Mouse (Mus musculus) forebrain, embryonic 13.5 days (tissue): ENCODE results near the gene Ttc41. TPM values are rescaled to one million over a fixed set of nuclear protein-coding genes. Genes with fewer than 3 reads are reported as not detected.

Experiments used
- ATAC-seq: fragments of 200-750 bp; cut with Nextera tagmentation; 2 replicates; pipeline ENCODE4 v1.8.0; 2017
- H3K27ac ChIP-seq: fragments of 300-500 bp; sonication (generic); 2 replicates; pipeline ENCODE4 v1.5.1; 2015; ENCODE audit warnings: inconsistent platforms, mild to moderate bottlenecking, moderate library complexity
- H3K27me3 ChIP-seq: fragments of 300-500 bp; sonication (generic); 2 replicates; pipeline ENCODE4 v1.6.1; 2015; ENCODE audit warnings: mild to moderate bottlenecking, inconsistent platforms
- H3K36me3 ChIP-seq: fragments of 300-500 bp; sonication (generic); 2 replicates; pipeline ENCODE4 v1.6.1; 2015; ENCODE audit warnings: mild to moderate bottlenecking, inconsistent platforms; ENCODE audit not compliant: poor library complexity, severe bottlenecking
- H3K4me1 ChIP-seq: fragments of 300-500 bp; sonication (generic); 2 replicates; pipeline ENCODE4 v1.6.1; 2015; ENCODE audit warnings: inconsistent platforms
- H3K4me2 ChIP-seq: fragments of 300-500 bp; sonication (generic); 2 replicates; pipeline ENCODE4 v1.6.1; 2015; ENCODE audit warnings: inconsistent platforms, mild to moderate bottlenecking, moderate library complexity
- H3K4me3 ChIP-seq: fragments of 300-500 bp; sonication (generic); 2 replicates; pipeline ENCODE4 v1.5.1; 2015; ENCODE audit warnings: mild to moderate bottlenecking, inconsistent platforms
- H3K9ac ChIP-seq: fragments of 300-500 bp; sonication (generic); 2 replicates; pipeline ENCODE4 v1.6.1; 2015; ENCODE audit warnings: mild to moderate bottlenecking, inconsistent platforms
- H3K9me3 ChIP-seq: fragments of 300-500 bp; sonication (generic); replicated peaks from 2 replicates; pipeline ENCODE4 v1.6.1; 2016; ENCODE audit warnings: inconsistent platforms
- WGBS: fragments of 180-500 bp; shearing (Covaris S2); methylation state at CpG from one replicate; pipeline ENCODE4 v1.1.7; 2015; 5-methylcytosine and 5-hydroxymethylcytosine counted together
- polyA plus RNA-seq: library from polyadenylated mRNA; unstranded; fragments of >200 nt; fragmentation: Nextera tagmentation; extraction: Ambion mirVana; gene quantifications from 2 replicates; pipeline ENCODE4 v1.2.1, GENCODE M21; 2015

Gene Ttc41
- polyA plus RNA-seq, 1 experiment from 2014 or later: 1.7 TPM

- Histone ChIP-seq H3K36me3 (no peaks in the 10 kb centered on the region), H3K9ac (peak overlapping the region; percentile 81), H3K4me1 (peaks cover 39% of the 10 kb centered on the region), H3K27ac (no peak overlapping the region), H3K4me2 (peak overlapping the region; percentile 97), H3K27me3 (no peaks in the 10 kb centered on the region; the same call in 1 of the 2 replicates), H3K9me3 (no peaks in the 10 kb centered on the region), H3K4me3 (peak overlapping the region; percentile 63)
- ATAC-seq: no peak
- WGBS: 42% methylated on average over 19 of the region's 19 CpGs
Observed at GRCm38 (mm10) chr10:86777614-86778319, 72.2 kb downstream of the Ttc41 start.

DNA sequence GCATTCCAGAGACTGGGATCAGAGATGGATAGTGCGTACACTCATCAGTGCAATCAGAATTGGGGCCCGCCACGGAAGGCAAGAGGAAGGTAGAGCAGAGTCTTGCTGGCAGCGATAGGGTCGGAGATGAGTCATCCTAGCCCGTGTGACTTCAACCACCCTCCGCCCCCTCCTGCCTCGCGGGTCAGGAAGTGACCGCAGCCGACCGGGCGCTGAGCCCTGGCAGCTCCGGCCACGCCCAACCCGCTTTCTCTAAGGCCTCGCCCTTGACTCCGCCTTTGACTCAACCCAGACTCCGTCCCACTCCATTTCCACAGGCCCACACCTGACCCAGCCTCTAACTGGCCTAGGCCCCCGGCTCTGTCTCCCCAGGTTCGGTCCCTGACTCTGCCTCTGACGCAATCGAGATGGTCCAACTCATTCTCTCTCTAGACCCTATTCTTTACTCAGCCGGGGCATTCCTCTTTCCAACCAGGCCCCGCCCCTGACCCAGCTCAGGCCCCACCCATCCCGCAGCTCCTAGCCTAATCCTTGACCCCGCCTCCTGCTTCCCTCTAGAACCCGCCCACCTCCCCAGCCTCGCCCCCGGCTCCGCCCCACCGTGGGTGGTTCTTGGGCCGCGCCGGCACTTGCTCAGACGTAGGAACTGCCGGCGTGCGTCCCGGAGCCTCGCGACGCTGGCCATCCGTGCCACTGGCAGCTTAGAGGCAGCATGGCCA lies 72.9 kb downstream of the Ttc41 start, which contains the start of gene Nt5dc3:
Nt5dc3 (plus strand) TSS at position 608 of the 719 bp plus-strand sequence.
- H3K9ac ChIP-seq: peak within 1 kb of the TSS; percentile 81
- under 1% methylated on average over 43 of the region's 44 CpGs for WGBS
- H3K9me3 ChIP-seq: no peaks in the 10 kb centered on the region
- H3K27ac ChIP-seq: no peak within 1 kb of the TSS
- no peaks in the 10 kb centered on the region for H3K36me3 ChIP-seq
- H3K27me3 ChIP-seq: no peaks in the 10 kb centered on the region; the same call in 1 of the 2 replicates
- H3K4me2 ChIP-seq: peak within 1 kb of the TSS; percentile 97
- peak; percentile 97 for ATAC-seq
- peaks cover 44% of the 10 kb centered on the region for H3K4me1 ChIP-seq
- H3K4me3 ChIP-seq: peak within 1 kb of the TSS; percentile 63

DNA sequence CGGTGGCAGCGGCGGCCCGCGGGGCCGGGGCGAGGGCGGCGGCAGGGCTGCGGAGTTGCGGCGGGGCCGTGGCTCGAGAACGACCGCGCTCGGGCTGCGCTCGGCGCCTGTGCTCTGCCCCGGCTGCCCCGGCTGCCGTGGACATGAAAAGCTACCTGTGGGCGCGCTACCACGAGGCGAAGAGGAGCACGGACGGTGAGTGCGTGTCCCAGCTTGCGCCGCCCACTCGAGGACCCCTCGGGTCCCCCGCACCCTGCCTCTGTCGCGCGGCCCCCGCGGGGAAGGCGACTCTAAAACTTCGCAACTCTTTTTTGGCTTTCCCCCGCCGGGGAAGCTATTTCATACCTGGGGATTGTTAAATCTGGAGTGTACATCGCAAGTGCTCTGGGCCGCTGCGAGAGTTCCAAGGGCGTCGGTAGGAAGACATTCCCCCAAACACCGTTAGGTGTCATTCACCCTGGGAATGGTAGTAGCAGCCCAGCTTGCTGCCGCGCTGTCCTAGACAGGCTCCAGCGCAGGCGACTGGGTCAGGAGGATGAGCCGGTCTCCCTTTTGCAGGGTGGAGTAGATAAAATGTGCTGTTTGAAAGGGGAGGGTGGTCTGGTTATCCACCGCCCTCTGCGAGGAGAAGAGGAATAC lies 73.6 kb downstream of the Ttc41 start:
- Histone ChIP-seq H3K27me3 (no peaks in the 10 kb centered on the region; the same call in 1 of the 2 replicates), H3K9ac (peak overlapping the region; percentile 81), H3K36me3 (no peaks in the 10 kb centered on the region), H3K4me1 (peaks cover 44% of the 10 kb centered on the region), H3K4me2 (peak overlapping the region; percentile 97), H3K27ac (no peak overlapping the region), H3K4me3 (peak overlapping the region; percentile 63), H3K9me3 (no peaks in the 10 kb centered on the region)
- WGBS: under 1% methylated on average over 49 of the region's 58 CpGs
- peak; percentile 60 for ATAC-seq

DNA sequence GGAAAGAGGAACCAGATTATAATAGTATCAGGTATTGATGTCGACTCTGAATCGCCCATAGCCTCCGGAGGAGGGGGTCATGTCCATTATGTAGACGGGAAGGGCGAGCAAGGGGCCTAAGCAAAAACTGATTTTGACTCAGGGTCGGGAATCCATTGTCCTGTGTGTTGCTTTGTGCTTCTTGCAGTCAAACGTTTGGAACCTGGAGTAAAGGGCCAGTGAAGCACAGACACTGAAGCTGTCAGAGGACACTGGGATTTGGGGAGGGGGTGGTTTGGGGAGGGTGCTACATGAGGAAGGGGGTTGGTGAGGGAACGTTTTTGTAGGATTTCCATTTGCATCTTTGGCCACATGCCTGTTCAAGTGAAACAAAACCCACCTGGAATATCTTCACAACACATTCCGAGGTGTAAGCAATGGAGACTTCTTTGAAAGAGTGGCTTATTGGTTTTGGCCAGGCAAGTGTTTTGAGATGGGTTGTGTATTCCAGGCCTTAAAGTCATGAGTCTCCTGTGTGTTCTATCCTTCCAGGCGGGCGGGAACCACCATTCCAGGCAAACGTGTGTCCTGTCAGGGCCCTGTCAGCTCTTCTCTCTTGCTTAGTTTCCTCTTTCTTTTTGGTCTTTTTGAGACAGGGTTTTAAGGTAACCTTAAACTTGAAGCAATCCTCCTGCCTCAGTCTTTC lies 74.3 kb downstream of the Ttc41 start:
- Histone ChIP-seq H3K36me3 (no peaks in the 10 kb centered on the region), H3K4me2 (peak overlapping the region; percentile 97), H3K27ac (no peak overlapping the region), H3K27me3 (no peaks in the 10 kb centered on the region; the same call in 1 of the 2 replicates), H3K9ac (peak overlapping the region; percentile 81), H3K4me3 (peak overlapping the region; percentile 63), H3K4me1 (peaks cover 44% of the 10 kb centered on the region), H3K9me3 (no peaks in the 10 kb centered on the region)
- WGBS: 21% methylated on average over 12 of the region's 12 CpGs
- no peak for ATAC-seq

DNA sequence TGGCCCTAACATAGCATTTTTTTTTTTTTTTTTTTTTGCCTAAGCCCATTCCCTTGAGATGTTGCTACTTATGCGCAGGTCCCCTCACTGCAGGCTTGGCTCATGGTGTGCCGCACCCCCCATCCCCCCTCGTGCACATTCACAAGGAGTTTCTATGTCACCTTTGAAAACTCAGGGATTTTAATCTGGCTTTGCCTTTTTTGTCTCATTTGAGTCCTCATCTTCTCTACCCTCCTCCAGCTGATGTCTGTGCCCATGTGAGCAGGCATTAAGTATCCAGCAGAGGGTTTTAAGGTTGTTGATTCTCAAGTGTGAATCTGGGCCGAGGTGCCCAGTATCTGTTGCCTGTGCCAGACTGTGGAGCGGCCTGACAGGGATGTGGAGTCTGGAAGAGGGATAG lies 76.0 kb downstream of the Ttc41 start:
- 33% methylated on average over 5 of the region's 5 CpGs for WGBS
- H3K27me3 ChIP-seq: no peaks in the 10 kb centered on the region; the same call in 1 of the 2 replicates
- H3K4me3 ChIP-seq: no peak overlapping the region
- H3K4me1 ChIP-seq: peaks cover 44% of the 10 kb centered on the region
- ATAC-seq: no peak
- H3K4me2 ChIP-seq: 0 out of 2 replicates have a peak overlapping the region, but pooled peaks have one; percentile 14
- no peak overlapping the region for H3K9ac ChIP-seq
- no peaks in the 10 kb centered on the region for H3K36me3 ChIP-seq
- no peaks in the 10 kb centered on the region for H3K9me3 ChIP-seq
- no peak overlapping the region for H3K27ac ChIP-seq

GRCm38 (mm10) chr10:86782656-86783055 lies 77.0 kb downstream of the Ttc41 start:
- WGBS: 32% methylated on average over 5 of the region's 5 CpGs
- H3K9ac ChIP-seq: no peak overlapping the region
- no peak overlapping the region; the same call in 1 of the 2 replicates for H3K27ac ChIP-seq
- peaks cover 43% of the 10 kb centered on the region for H3K4me1 ChIP-seq
- no peak overlapping the region for H3K4me2 ChIP-seq
- H3K9me3 ChIP-seq: no peaks in the 10 kb centered on the region
- no peak overlapping the region for H3K4me3 ChIP-seq
- ATAC-seq: no peak
- H3K36me3 ChIP-seq: no peaks in the 10 kb centered on the region
- no peaks in the 10 kb centered on the region; the same call in 1 of the 2 replicates for H3K27me3 ChIP-seq

DNA sequence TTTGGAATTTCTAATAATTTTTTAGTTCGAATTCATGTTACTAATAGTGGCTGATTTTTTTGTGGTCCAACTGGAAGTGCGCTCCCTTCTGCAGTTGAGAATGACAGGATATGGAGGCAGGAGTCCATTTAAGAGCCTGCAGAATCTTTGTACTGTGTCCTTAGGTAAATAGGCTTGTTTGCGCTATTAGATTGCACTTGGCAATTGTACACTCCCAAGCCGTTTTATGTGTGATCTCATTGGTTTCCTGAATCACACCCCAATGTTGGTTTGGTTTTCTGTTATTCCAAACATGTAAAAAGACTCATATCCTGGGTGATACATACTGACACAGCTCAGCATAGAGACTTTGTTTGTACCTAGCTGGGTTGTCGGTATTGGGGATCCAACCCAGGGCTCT lies 78.0 kb downstream of the Ttc41 start:
- Histone ChIP-seq H3K4me3 (no peak overlapping the region), H3K4me1 (peaks cover 43% of the 10 kb centered on the region), H3K27me3 (no peaks in the 10 kb centered on the region), H3K9me3 (no peaks in the 10 kb centered on the region), H3K4me2 (no peak overlapping the region), H3K27ac (no peak overlapping the region), H3K36me3 (no peaks in the 10 kb centered on the region), H3K9ac (no peak overlapping the region)
- no peak for ATAC-seq
- WGBS: 83% methylated on average over 5 of the region's 5 CpGs

DNA sequence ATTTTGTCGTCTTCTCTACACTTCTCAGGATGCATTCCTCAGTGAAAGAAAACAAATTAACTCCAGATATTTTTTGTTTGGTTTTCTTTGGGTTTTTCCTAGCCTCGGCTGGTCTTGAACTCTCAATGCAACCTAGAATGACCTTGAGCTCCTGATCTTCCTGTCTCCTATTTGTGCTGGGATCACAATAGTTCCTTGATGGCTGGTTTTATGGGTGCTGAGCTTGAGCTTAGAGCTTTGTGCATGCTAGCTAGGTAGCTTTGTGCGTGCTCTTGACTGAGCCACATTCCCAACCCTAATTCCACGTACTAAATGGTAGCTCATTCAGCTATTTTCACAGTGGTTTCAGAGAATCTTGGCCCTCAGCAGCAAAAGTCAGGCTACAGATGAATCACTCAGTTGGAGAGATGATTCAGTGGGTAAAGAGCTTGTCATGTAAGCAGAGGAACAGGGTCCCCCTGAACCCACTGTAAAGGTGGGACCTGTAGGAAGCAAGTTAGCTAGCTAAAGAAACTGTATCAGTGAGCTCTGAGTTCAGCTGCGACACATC lies 78.6 kb downstream of the Ttc41 start:
- ATAC-seq: no peak
- Histone ChIP-seq H3K4me1 (peaks cover 44% of the 10 kb centered on the region), H3K27me3 (no peaks in the 10 kb centered on the region), H3K4me2 (no peak overlapping the region), H3K9ac (no peak overlapping the region), H3K36me3 (no peaks in the 10 kb centered on the region), H3K4me3 (no peak overlapping the region), H3K27ac (no peak overlapping the region), H3K9me3 (no peaks in the 10 kb centered on the region)
- WGBS: 85% methylated on average over 5 of the region's 5 CpGs

- Histone ChIP-seq H3K27ac (no peak overlapping the region), H3K4me1 (peaks cover 33% of the 10 kb centered on the region), H3K4me3 (no peak overlapping the region), H3K9ac (no peak overlapping the region), H3K9me3 (no peaks in the 10 kb centered on the region), H3K27me3 (no peaks in the 10 kb centered on the region), H3K36me3 (no peaks in the 10 kb centered on the region), H3K4me2 (no peak overlapping the region)
- 66% methylated on average over 2 of the region's 2 CpGs for WGBS
- ATAC-seq: no peak
Observed at GRCm38 (mm10) chr10:86785396-86785795, 79.8 kb downstream of the Ttc41 start.

DNA sequence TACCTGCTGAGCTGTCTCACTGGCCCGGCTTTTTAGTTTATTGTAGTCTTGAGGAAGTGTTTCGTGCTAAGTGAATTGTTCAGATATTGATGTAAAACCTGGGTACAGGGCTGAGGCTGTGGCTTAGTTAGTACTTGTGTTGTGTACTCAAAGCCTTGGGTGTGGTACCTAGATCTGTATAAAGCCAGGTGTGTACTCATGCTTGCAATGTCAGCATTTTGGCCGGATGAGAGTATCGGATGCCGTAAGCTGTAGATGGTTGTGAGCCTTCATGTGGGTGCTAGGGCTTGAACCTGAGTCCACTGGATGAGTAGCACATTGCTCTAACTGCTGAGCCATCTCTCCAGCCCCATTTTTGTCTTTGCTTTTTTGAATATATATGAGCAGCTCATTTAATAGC lies 80.5 kb downstream of the Ttc41 start:
- Histone ChIP-seq H3K4me1 (peaks cover 28% of the 10 kb centered on the region), H3K27ac (no peak overlapping the region), H3K27me3 (no peaks in the 10 kb centered on the region), H3K4me3 (no peak overlapping the region), H3K9me3 (no peaks in the 10 kb centered on the region), H3K4me2 (no peak overlapping the region), H3K9ac (no peak overlapping the region), H3K36me3 (no peaks in the 10 kb centered on the region)
- 94% methylated on average over 5 of the region's 5 CpGs for WGBS
- no peak for ATAC-seq

DNA sequence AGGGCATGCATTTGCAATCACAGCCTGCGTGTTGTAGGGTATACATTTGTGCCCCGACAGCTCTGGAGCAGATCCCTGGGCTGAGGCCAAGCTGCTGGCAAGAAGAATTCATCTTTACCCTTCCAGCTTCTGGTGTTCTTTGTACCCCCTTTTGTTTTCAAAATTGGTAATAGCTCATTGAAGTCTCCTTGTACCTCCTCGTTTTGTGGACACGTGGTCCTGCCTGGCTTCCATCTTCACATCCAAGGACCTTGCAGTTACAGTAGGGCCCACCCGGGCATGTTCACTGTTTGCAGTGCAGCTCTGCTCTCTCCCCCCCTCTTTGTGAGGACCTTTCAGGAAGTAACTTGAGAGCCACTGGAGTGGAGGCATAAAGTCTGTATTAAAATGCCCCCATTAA lies 82.6 kb downstream of the Ttc41 start:
- WGBS: 31% methylated on average over 5 of the region's 5 CpGs
- no peak overlapping the region for H3K4me2 ChIP-seq
- no peaks in the 10 kb centered on the region for H3K27me3 ChIP-seq
- ATAC-seq: peak; percentile 71
- peaks cover 11% of the 10 kb centered on the region for H3K4me1 ChIP-seq
- no peak overlapping the region for H3K27ac ChIP-seq
- no peaks in the 10 kb centered on the region for H3K36me3 ChIP-seq
- no peak overlapping the region for H3K4me3 ChIP-seq
- H3K9ac ChIP-seq: no peak overlapping the region
- H3K9me3 ChIP-seq: no peaks in the 10 kb centered on the region
